Mouse (Mus musculus) MEL-GATA-1-ER (cell line): ENCODE data around the gene Sphk1.

Experiments used
- DNase-seq: peaks from one replicate; pipeline ENCODE4 v3.0.0-alpha.2; 2012; ENCODE audit warnings: low read depth; ENCODE audit errors: extremely low read depth

Sphk1 gene

GRCm38 (mm10) chr11:116536685-116537084, 6.0 kb downstream of the Sphk1 start:
- DNase-seq, result no peak

- DNase-seq, result no peak
These were observed 6.7 kb downstream of the Sphk1 start for GRCm38 (mm10) chr11:116537388-116537787.

GRCm38 (mm10) chr11:116538142-116538735, 7.5 kb downstream of the Sphk1 start:
- DNase-seq, result no peak

- no peak for DNase-seq
These were observed 10.5 kb downstream of the Sphk1 start for GRCm38 (mm10) chr11:116541183-116541582.

GRCm38 (mm10) chr11:116543110-116543509, 12.4 kb downstream of the Sphk1 start:
- no peak for DNase-seq

GRCm38 (mm10) chr11:116547296-116548060, 16.8 kb downstream of the Sphk1 start:
- DNase-seq, result no peak

GRCm38 (mm10) chr11:116548780-116549179, 18.1 kb downstream of the Sphk1 start:
- no peak for DNase-seq

GRCm38 (mm10) chr11:116549273-116550038, 18.7 kb downstream of the Sphk1 start:
- no peak for DNase-seq

- DNase-seq, result no peak
These were observed 20.0 kb downstream of the Sphk1 start for GRCm38 (mm10) chr11:116550748-116551147.

GRCm38 (mm10) chr11:116552194-116552593, 21.5 kb downstream of the Sphk1 start:
- no peak for DNase-seq

GRCm38 (mm10) chr11:116554171-116554878, 23.6 kb downstream of the Sphk1 start:
- DNase-seq, result no peak

- no peak for DNase-seq
These were observed 24.8 kb downstream of the Sphk1 start for GRCm38 (mm10) chr11:116555572-116555971.

- DNase-seq, result no peak
These were observed 25.6 kb downstream of the Sphk1 start for GRCm38 (mm10) chr11:116556308-116556707.

GRCm38 (mm10) chr11:116565283-116566041, 34.7 kb downstream of the Sphk1 start:
- DNase-seq, result no peak

- no peak for DNase-seq
These were observed 36.8 kb downstream of the Sphk1 start for GRCm38 (mm10) chr11:116567531-116567930.

GRCm38 (mm10) chr11:116570821-116571220, 40.1 kb downstream of the Sphk1 start:
- no peak for DNase-seq

- peak; percentile 80 for DNase-seq
These were observed 41.3 kb downstream of the Sphk1 start for GRCm38 (mm10) chr11:116571767-116572679.

GRCm38 (mm10) chr11:116572756-116573543, 42.2 kb downstream of the Sphk1 start:
- DNase-seq, result peak; percentile 65

- DNase-seq, result no peak
These were observed 43.8 kb downstream of the Sphk1 start for GRCm38 (mm10) chr11:116574486-116574885.
